Mouse (Mus musculus) hematopoietic stem cell, adult 5-6 weeks (primary cell): Measurements from ENCODE around the gene Habp2. TPM values are rescaled to one million over a fixed set of nuclear protein-coding genes. Genes with fewer than 3 reads are reported as not detected.
"Not testable (repeated sequence)": the region's sequence is repeated elsewhere in the genome, so short reads cannot be mapped to it uniquely, and the experiment has no call there.

Experiments
- ATAC-seq, 2 experiments: fragments of 125-278 bp in 1 of 2; replicated peaks in 1 of 2; 2 replicates each; pipeline ENCODE4 v1.8.0; 2016 to 2017; ENCODE audit warnings: inconsistent platforms in 2 of 2, mild to moderate bottlenecking in 2 of 2, moderate number of reproducible peaks in 2 of 2, low read depth in 1 of 2, moderate TSS enrichment in 1 of 2; ENCODE audit not compliant: low FRiP score in 2 of 2, poor library complexity in 2 of 2, severe bottlenecking in 2 of 2, insufficient read depth in 1 of 2, low TSS enrichment in 1 of 2
- total RNA-seq: library from RNA; stranded (forward); fragments of 172-1452, 232-1000 nt; gene quantifications from 2 replicates; pipeline ENCODE4 v1.2.3, GENCODE M21; 2017

Habp2 gene
- total RNA-seq, 1 experiment from 2014 or later: not detected

- ATAC-seq: no peak
These were observed 57.1 kb downstream of the Habp2 start for GRCm38 (mm10) chr19:56343869-56344563.

- ATAC-seq: no peak
These were observed 59.1 kb downstream of the Habp2 start for GRCm38 (mm10) chr19:56346016-56346415.

DNA sequence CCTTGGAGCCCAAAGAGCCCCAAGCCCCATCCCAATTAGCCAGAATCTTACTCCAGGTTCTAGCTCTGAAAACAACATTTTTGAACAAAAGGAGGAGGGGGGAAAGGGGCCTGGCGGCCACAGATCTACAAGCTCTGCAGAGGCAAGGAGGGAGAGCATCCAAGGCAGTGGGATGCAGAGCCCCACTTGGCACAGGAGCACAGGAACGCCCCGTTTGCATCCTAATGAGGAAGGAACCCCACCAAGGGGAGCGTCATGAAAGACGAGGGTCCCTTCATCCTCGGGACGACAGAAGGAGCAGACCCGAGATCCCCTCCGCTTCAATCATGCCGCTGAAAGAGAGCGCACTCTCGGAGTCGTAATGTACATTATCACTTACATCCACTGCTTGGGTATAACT is 59.8 kb downstream of the Habp2 start:
- ATAC-seq: no peak

DNA sequence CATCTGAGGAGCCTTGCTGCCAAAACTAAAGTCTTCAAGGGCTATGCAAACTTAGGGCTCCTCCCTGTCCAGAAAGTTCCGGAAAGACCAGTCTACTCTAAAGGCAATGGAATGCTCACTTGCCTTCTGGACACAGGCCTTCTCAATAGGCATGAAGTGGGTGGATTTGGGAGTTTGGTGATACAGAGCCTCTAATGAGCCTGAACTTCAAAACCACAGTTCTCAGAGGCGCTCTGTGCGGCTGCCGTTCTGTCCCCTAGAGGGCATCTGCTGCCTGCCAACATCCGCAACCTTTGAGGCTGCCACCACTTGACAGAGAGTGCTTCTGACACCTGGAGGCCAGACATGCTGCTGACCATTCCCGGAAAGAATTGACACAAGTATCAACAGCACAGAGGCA is 62.4 kb downstream of the Habp2 start:
- peak; percentile 67 to 91; a peak in 3 of 4 replicates for ATAC-seq

GRCm38 (mm10) chr19:56353689-56354088 is 66.8 kb downstream of the Habp2 start:
- no peak for ATAC-seq

GRCm38 (mm10) chr19:56355201-56355600 is 68.3 kb downstream of the Habp2 start:
- ATAC-seq: no peak

GRCm38 (mm10) chr19:56356480-56357373 is 69.8 kb downstream of the Habp2 start:
- peak; percentile 25 to 42; a peak in 1 of 4 replicates for ATAC-seq

DNA sequence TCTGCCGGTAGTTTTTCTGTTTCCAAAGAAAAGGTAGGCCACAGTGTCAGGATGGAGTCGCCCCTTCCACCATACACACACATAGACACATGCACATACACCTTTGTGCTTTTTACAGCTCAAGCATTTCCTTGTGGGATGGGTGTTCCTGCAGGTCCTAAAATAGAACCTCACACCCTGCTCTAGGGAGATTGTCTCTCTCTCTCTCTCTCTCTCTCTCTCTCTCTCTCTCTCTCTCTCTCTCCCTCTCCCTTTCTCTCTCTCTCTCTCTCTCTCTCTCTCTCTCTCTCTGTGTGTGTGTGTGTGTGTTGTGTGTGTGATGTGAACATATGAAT is 70.4 kb downstream of the Habp2 start:
- not testable (repeated sequence) for ATAC-seq

DNA sequence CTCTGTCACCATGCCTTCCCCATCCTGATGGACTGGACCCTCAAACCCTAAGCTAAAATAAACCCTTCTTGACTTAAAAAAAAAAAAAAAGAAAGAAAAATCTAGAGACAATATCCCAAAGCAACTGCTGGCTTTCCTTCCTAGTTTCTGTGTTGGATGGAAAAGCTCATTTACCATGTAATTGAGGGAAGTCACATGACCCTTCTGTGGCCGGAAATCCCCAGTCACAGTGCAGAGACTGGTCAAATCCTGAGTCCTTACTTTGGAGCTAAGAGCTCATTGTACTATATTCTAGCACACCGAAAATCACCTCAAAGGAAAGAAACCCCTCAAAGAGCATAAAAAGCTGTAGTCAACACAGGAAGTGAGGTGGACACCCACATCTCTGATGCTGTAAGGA is 72.0 kb downstream of the Habp2 start:
- ATAC-seq: no peak

DNA sequence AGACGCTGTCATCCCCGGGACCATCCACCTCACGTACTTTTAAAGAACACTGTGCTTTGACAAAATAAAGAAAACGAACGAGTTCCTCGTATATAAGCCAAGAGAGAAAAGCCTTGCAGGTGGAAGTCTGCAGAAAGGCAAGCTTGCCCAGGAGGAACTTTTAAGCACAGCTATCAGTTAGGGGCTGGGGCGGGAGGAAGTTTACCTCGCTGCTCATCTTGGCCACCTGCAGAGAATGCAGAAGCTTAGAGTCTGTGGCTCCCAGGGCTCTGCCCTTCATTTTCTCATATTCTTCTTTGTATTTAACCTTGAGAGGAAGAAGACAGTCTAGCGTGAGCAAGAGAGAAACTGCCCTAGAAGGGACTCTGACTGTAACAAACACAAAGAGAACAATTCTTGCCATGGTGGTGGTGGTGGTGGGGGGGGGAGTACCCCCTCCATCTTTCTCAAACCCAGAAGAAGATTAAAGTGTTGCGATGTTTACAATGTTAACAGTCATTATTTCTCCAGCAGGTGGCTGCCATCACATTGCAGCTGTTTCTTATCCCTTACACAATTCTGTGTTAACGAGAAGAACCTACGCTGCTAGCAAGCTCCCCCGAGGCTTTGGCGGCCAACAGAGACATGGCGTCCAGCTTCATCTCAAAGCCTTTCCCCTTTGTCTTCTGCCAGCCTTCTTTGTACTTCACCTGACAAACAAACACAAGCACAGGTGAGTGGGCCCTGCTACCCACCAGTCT is 77.0 kb downstream of the Habp2 start:
- no peak for ATAC-seq

DNA sequence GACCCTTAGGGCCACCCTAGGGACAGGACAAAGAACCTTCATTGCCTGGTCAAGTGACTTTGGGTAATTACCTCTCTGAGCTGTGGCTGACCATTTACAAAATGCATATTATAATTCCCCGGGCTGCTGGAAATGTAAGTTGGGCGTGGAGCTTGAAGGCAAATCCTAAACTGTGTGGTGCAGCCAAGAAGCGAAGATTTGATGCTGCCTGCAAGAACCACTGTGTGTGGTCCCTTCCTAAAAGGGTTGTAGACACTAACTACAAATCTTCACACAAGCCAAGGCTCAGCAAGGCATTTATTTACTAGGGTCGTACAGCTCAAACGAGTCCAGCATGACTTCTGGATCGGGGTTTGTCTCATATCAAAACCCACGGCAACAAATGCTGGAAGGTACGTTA is 77.6 kb downstream of the Habp2 start:
- no peak for ATAC-seq

GRCm38 (mm10) chr19:56366168-56366567 is 79.2 kb downstream of the Habp2 start:
- no peak for ATAC-seq

GRCm38 (mm10) chr19:56366625-56367024 is 79.7 kb downstream of the Habp2 start:
- ATAC-seq: no peak

DNA sequence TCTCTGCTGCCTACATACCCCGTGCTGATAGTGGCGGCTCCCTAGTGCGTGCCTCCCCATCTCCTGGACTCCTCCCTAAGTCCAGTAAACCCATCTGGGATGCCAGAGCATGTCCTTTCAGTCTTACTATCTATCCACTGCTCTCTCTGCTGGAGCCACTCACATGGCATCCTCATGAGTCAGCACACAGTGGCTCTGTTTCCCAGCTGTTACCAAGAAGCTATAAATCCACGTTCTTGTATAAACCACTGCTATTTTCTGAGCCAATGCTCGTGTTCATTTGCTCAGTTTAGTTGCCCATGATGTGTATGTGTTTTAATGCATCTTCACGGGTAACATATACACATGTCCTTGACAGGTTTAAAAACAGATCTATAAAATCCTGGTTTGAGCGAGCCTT is 80.8 kb downstream of the Habp2 start:
- no peak for ATAC-seq

DNA sequence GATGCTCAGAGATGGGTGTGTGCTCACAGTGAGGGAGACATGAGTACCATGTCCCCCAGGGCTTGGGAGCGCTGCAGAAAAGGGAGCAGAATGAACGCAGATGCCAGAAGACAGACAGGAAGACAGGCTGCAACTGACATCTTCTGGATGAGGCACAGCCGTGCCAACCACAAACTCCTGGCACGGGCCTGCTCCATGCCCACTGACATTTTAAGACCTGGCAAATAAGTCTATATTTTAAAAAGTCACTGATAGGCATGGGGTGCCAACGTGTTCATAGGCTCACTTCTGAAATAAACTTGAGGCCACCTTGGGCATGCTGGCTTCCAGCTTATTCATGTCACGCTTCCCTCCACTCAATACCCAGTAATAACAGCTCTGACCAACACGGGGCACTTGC is 82.0 kb downstream of the Habp2 start:
- ATAC-seq: no peak
